Mouse (Mus musculus): ENCODE measurements around the gene Rita1. TPM values are rescaled to one million over a fixed set of nuclear protein-coding genes. Genes with fewer than 3 reads are reported as not detected.

Gene Rita1
- polyA plus RNA-seq, 1 experiment, result 13.0 TPM

GRCm38 (mm10) chr5:120558762-120559161 lies 53.6 kb downstream of the Rita1 start:
- H3K36me3 ChIP-seq (ENCODE audit: control insufficient read depth, insufficient read depth, low read length, poor library complexity, severe bottlenecking), result no peaks in the 10 kb centered on the region
- no peaks in the 10 kb centered on the region for H3K9me3 ChIP-seq (replicated peaks; ENCODE audit: control insufficient read depth, insufficient read depth, low read length, poor library complexity, severe bottlenecking)
- peak overlapping the region; percentile 18 for H3K4me3 ChIP-seq (ENCODE audit: low read depth, low read length)
- H3K9ac ChIP-seq (ENCODE audit: low read depth, poor library complexity, severe bottlenecking), result peak overlapping the region; percentile 12; the same call in 1 of the 2 replicates
- no peaks in the 10 kb centered on the region for H3K27me3 ChIP-seq (ENCODE audit: control insufficient read depth, insufficient read depth, low read length, poor library complexity, severe bottlenecking)
- H3K4me1 ChIP-seq (ENCODE audit: control insufficient read depth, insufficient read depth, low read length), result no peaks in the 10 kb centered on the region
- TF ChIP-seq CTCF (IDR thresholded peaks at IDR 0.05; ENCODE audit: low read depth, low read length) (no peak), EP300 (IDR thresholded peaks at IDR 0.05; ENCODE audit: insufficient read depth, low read depth, low read length) (no peak), POLR2A (IDR thresholded peaks at IDR 0.05; ENCODE audit: insufficient read depth, low read length) (no peak)
- H3K27ac ChIP-seq (ENCODE audit: insufficient read depth, low read length), result no peak overlapping the region

- Histone ChIP-seq H3K4me1 (ENCODE audit: control insufficient read depth, insufficient read depth, low read length) (no peaks in the 10 kb centered on the region), H3K9me3 (replicated peaks; ENCODE audit: control insufficient read depth, insufficient read depth, low read length, poor library complexity, severe bottlenecking) (no peaks in the 10 kb centered on the region), H3K27me3 (ENCODE audit: control insufficient read depth, insufficient read depth, low read length, poor library complexity, severe bottlenecking) (no peaks in the 10 kb centered on the region), H3K27ac (ENCODE audit: insufficient read depth, low read length) (no peak overlapping the region), H3K9ac (ENCODE audit: low read depth, poor library complexity, severe bottlenecking) (no peak overlapping the region), H3K36me3 (ENCODE audit: control insufficient read depth, insufficient read depth, low read length, poor library complexity, severe bottlenecking) (no peaks in the 10 kb centered on the region), H3K4me3 (ENCODE audit: low read depth, low read length) (no peak overlapping the region)
- TF ChIP-seq POLR2A (IDR thresholded peaks at IDR 0.05; ENCODE audit: insufficient read depth, low read length) (no peak), EP300 (IDR thresholded peaks at IDR 0.05; ENCODE audit: insufficient read depth, low read depth, low read length) (no peak), CTCF (IDR thresholded peaks at IDR 0.05; ENCODE audit: low read depth, low read length) (no peak)
Measured at GRCm38 (mm10) chr5:120558041-120558440, 54.3 kb downstream of the Rita1 start.

- H3K9ac ChIP-seq (ENCODE audit: low read depth, poor library complexity, severe bottlenecking), result no peak overlapping the region
- H3K4me3 ChIP-seq (ENCODE audit: low read depth, low read length), result no peak overlapping the region
- H3K4me1 ChIP-seq (ENCODE audit: control insufficient read depth, insufficient read depth, low read length), result no peaks in the 10 kb centered on the region
- H3K36me3 ChIP-seq (ENCODE audit: control insufficient read depth, insufficient read depth, low read length, poor library complexity, severe bottlenecking), result no peaks in the 10 kb centered on the region
- H3K27me3 ChIP-seq (ENCODE audit: control insufficient read depth, insufficient read depth, low read length, poor library complexity, severe bottlenecking), result no peaks in the 10 kb centered on the region
- no peak overlapping the region for H3K27ac ChIP-seq (ENCODE audit: insufficient read depth, low read length)
- no peak for TF ChIP-seq CTCF (IDR thresholded peaks at IDR 0.05; ENCODE audit: low read depth, low read length)
- no peak for TF ChIP-seq POLR2A (IDR thresholded peaks at IDR 0.05; ENCODE audit: insufficient read depth, low read length)
- no peak for TF ChIP-seq EP300 (IDR thresholded peaks at IDR 0.05; ENCODE audit: insufficient read depth, low read depth, low read length)
- no peaks in the 10 kb centered on the region for H3K9me3 ChIP-seq (replicated peaks; ENCODE audit: control insufficient read depth, insufficient read depth, low read length, poor library complexity, severe bottlenecking)
Measured at GRCm38 (mm10) chr5:120555871-120556270, 56.5 kb downstream of the Rita1 start.

- no peaks in the 10 kb centered on the region for H3K27me3 ChIP-seq (ENCODE audit: control insufficient read depth, insufficient read depth, low read length, poor library complexity, severe bottlenecking)
- no peak overlapping the region for H3K4me3 ChIP-seq (ENCODE audit: low read depth, low read length)
- H3K36me3 ChIP-seq (ENCODE audit: control insufficient read depth, insufficient read depth, low read length, poor library complexity, severe bottlenecking), result no peaks in the 10 kb centered on the region
- no peak overlapping the region for H3K9ac ChIP-seq (ENCODE audit: low read depth, poor library complexity, severe bottlenecking)
- H3K27ac ChIP-seq (ENCODE audit: insufficient read depth, low read length), result no peak overlapping the region
- H3K4me1 ChIP-seq (ENCODE audit: control insufficient read depth, insufficient read depth, low read length), result no peaks in the 10 kb centered on the region
- no peaks in the 10 kb centered on the region for H3K9me3 ChIP-seq (replicated peaks; ENCODE audit: control insufficient read depth, insufficient read depth, low read length, poor library complexity, severe bottlenecking)
- no peak for TF ChIP-seq EP300 (IDR thresholded peaks at IDR 0.05; ENCODE audit: insufficient read depth, low read depth, low read length)
- TF ChIP-seq CTCF (IDR thresholded peaks at IDR 0.05; ENCODE audit: low read depth, low read length), result no peak
- TF ChIP-seq POLR2A (IDR thresholded peaks at IDR 0.05; ENCODE audit: insufficient read depth, low read length), result no peak
Measured at GRCm38 (mm10) chr5:120550673-120551072, 61.7 kb downstream of the Rita1 start.

- Histone ChIP-seq H3K9me3 (replicated peaks; ENCODE audit: control insufficient read depth, insufficient read depth, low read length, poor library complexity, severe bottlenecking) (no peaks in the 10 kb centered on the region), H3K36me3 (ENCODE audit: control insufficient read depth, insufficient read depth, low read length, poor library complexity, severe bottlenecking) (no peaks in the 10 kb centered on the region), H3K27me3 (ENCODE audit: control insufficient read depth, insufficient read depth, low read length, poor library complexity, severe bottlenecking) (no peaks in the 10 kb centered on the region), H3K27ac (ENCODE audit: insufficient read depth, low read length) (no peak overlapping the region), H3K4me3 (ENCODE audit: low read depth, low read length) (no peak overlapping the region), H3K9ac (ENCODE audit: low read depth, poor library complexity, severe bottlenecking) (no peak overlapping the region), H3K4me1 (ENCODE audit: control insufficient read depth, insufficient read depth, low read length) (no peaks in the 10 kb centered on the region)
- TF ChIP-seq POLR2A (IDR thresholded peaks at IDR 0.05; ENCODE audit: insufficient read depth, low read length), result no peak
- TF ChIP-seq EP300 (IDR thresholded peaks at IDR 0.05; ENCODE audit: insufficient read depth, low read depth, low read length), result no peak
- no peak for TF ChIP-seq CTCF (IDR thresholded peaks at IDR 0.05; ENCODE audit: low read depth, low read length)
Measured at GRCm38 (mm10) chr5:120550137-120550536, 62.3 kb downstream of the Rita1 start.

GRCm38 (mm10) chr5:120548236-120548850 lies 64.0 kb downstream of the Rita1 start:
- H3K9me3 ChIP-seq (replicated peaks; ENCODE audit: control insufficient read depth, insufficient read depth, low read length, poor library complexity, severe bottlenecking), result no peaks in the 10 kb centered on the region
- no peak overlapping the region for H3K9ac ChIP-seq (ENCODE audit: low read depth, poor library complexity, severe bottlenecking)
- no peaks in the 10 kb centered on the region for H3K4me1 ChIP-seq (ENCODE audit: control insufficient read depth, insufficient read depth, low read length)
- H3K4me3 ChIP-seq (ENCODE audit: low read depth, low read length), result no peak overlapping the region
- no peak overlapping the region for H3K27ac ChIP-seq (ENCODE audit: insufficient read depth, low read length)
- no peaks in the 10 kb centered on the region for H3K27me3 ChIP-seq (ENCODE audit: control insufficient read depth, insufficient read depth, low read length, poor library complexity, severe bottlenecking)
- TF ChIP-seq POLR2A (IDR thresholded peaks at IDR 0.05; ENCODE audit: insufficient read depth, low read length) (no peak), CTCF (IDR thresholded peaks at IDR 0.05; ENCODE audit: low read depth, low read length) (no peak), EP300 (IDR thresholded peaks at IDR 0.05; ENCODE audit: insufficient read depth, low read depth, low read length) (no peak)
- no peaks in the 10 kb centered on the region for H3K36me3 ChIP-seq (ENCODE audit: control insufficient read depth, insufficient read depth, low read length, poor library complexity, severe bottlenecking)

Other genes starting within 250 kb of the Rita1 start
- gene Lhx5, start 180.9 kb downstream of the Rita1 start, polyA plus RNA-seq (2011; ENCODE audit: insufficient read depth, insufficient read length, low read depth, missing spikeins), result 0.24 TPM in 1 of 2 replicates, not detected in the other
- not detected in 2 replicates for gene Sdsl, start 139.8 kb downstream of the Rita1 start, polyA plus RNA-seq (2011; ENCODE audit: insufficient read depth, insufficient read length, low read depth, missing spikeins)
- not detected in 2 replicates for gene Sds, start 136.1 kb downstream of the Rita1 start, polyA plus RNA-seq (2011; ENCODE audit: insufficient read depth, insufficient read length, low read depth, missing spikeins)
- gene Plbd2, start 109.0 kb downstream of the Rita1 start, polyA plus RNA-seq (2011; ENCODE audit: insufficient read depth, insufficient read length, low read depth, missing spikeins), result 19.1 and 22.1 TPM in 2 replicates
- gene Slc8b1, start 101.4 kb downstream of the Rita1 start, polyA plus RNA-seq (2011; ENCODE audit: insufficient read depth, insufficient read length, low read depth, missing spikeins), result 17.7 and 19.1 TPM in 2 replicates
- 13.2 and 17.1 TPM in 2 replicates for gene Tpcn1, start 23.9 kb downstream of the Rita1 start, polyA plus RNA-seq (2011; ENCODE audit: insufficient read depth, insufficient read length, low read depth, missing spikeins)
- 0.37 and 0.43 TPM in 2 replicates for gene Iqcd, start 23.6 kb downstream of the Rita1 start, polyA plus RNA-seq (2011; ENCODE audit: insufficient read depth, insufficient read length, low read depth, missing spikeins)
- gene Ddx54, start 150 bp upstream of the Rita1 start, polyA plus RNA-seq (2011; ENCODE audit: insufficient read depth, insufficient read length, low read depth, missing spikeins), result 49.7 and 49.9 TPM in 2 replicates
- not detected in 2 replicates for gene Cfap73, start 21.6 kb upstream of the Rita1 start, polyA plus RNA-seq (2011; ENCODE audit: insufficient read depth, insufficient read length, low read depth, missing spikeins)
- 2.0 and 3.5 TPM in 2 replicates for gene Rasal1, start 36.2 kb upstream of the Rita1 start, polyA plus RNA-seq (2011; ENCODE audit: insufficient read depth, insufficient read length, low read depth, missing spikeins)
- gene Dtx1, start 99.3 kb upstream of the Rita1 start, polyA plus RNA-seq (2011; ENCODE audit: insufficient read depth, insufficient read length, low read depth, missing spikeins), result 19.1 and 21.0 TPM in 2 replicates
- 0.76 and 0.84 TPM in 2 replicates for gene Oas2, start 137.3 kb upstream of the Rita1 start, polyA plus RNA-seq (2011; ENCODE audit: insufficient read depth, insufficient read length, low read depth, missing spikeins)
- 1.7 and 1.9 TPM in 2 replicates for gene Oas3, start 165.1 kb upstream of the Rita1 start, polyA plus RNA-seq (2011; ENCODE audit: insufficient read depth, insufficient read length, low read depth, missing spikeins)
- gene Oas1e, start 182.9 kb upstream of the Rita1 start, polyA plus RNA-seq (2011; ENCODE audit: insufficient read depth, insufficient read length, low read depth, missing spikeins), result not detected in 2 replicates
- 3.0 and 4.3 TPM in 2 replicates for gene Oas1c, start 199.9 kb upstream of the Rita1 start, polyA plus RNA-seq (2011; ENCODE audit: insufficient read depth, insufficient read length, low read depth, missing spikeins)
- gene Oas1f, start 234.8 kb upstream of the Rita1 start, polyA plus RNA-seq (2011; ENCODE audit: insufficient read depth, insufficient read length, low read depth, missing spikeins), result not detected in 2 replicates
- gene Oas1h, start 248.8 kb upstream of the Rita1 start, polyA plus RNA-seq (2011; ENCODE audit: insufficient read depth, insufficient read length, low read depth, missing spikeins), result not detected in 2 replicates